Mouse (Mus musculus) MEL (cell line): ENCODE measurements around the gene Sardh. TPM values are rescaled to one million over a fixed set of nuclear protein-coding genes. Genes with fewer than 3 reads are reported as not detected.

Source experiments
- DNase-seq: peaks from one replicate; pipeline ENCODE4 v3.0.0; 2011; ENCODE audit warnings: low read depth, low spot score
- H3K27ac ChIP-seq: 2 replicates; pipeline ENCODE4 v1.5.1; 2012; ENCODE audit warnings: low read depth, mild to moderate bottlenecking, control low read depth, low read length, moderate library complexity; ENCODE audit not compliant: control insufficient read depth
- H3K27me3 ChIP-seq, 2 experiments: fragments of 150-350 bp in 1 of 2; sonication (generic) in 1 of 2; 2 replicates each; pipeline ENCODE4 v1.6.1; 2012; ENCODE audit warnings: low read length in 2 of 2, mild to moderate bottlenecking in 2 of 2, improper control_type of control experiment in 1 of 2, moderate library complexity in 1 of 2; ENCODE audit not compliant: insufficient read depth in 2 of 2, control insufficient read depth in 1 of 2
- H3K36me3 ChIP-seq, 2 experiments: 2 replicates each; pipeline ENCODE4 v1.6.1; 2012 to 2014; ENCODE audit warnings: low read length in 2 of 2, improper control_type of control experiment in 1 of 2, inconsistent platforms in 1 of 2, mild to moderate bottlenecking in 1 of 2; ENCODE audit not compliant: insufficient read depth in 2 of 2, control insufficient read depth in 1 of 2
- H3K4me1 ChIP-seq, 2 experiments: fragments of 150-350 bp in 1 of 2; sonication (generic) in 1 of 2; 2 replicates each; pipeline ENCODE4 v1.6.1; 2012; ENCODE audit warnings: low read length in 2 of 2, improper control_type of control experiment in 1 of 2, mild to moderate bottlenecking in 1 of 2; ENCODE audit not compliant: insufficient read depth in 2 of 2, control insufficient read depth in 1 of 2
- H3K4me3 ChIP-seq, 2 experiments: fragments of 150-350 bp in 1 of 2; sonication (generic) in 1 of 2; 2 replicates each; pipeline ENCODE4 v1.5.1; 2012; ENCODE audit warnings: low read depth in 2 of 2, low read length in 2 of 2, mild to moderate bottlenecking in 2 of 2, moderate library complexity in 2 of 2, control low read depth in 1 of 2, improper control_type of control experiment in 1 of 2; ENCODE audit not compliant: control insufficient read depth in 1 of 2, insufficient read depth in 1 of 2
- H3K79me2 ChIP-seq: 2 replicates; pipeline ENCODE4 v1.6.1; 2012; ENCODE audit warnings: mild to moderate bottlenecking, low read length, moderate library complexity; ENCODE audit not compliant: control insufficient read depth, poor library complexity, insufficient read depth
- H3K9ac ChIP-seq: 2 replicates; pipeline ENCODE4 v1.6.1; 2012; ENCODE audit warnings: low read depth, mild to moderate bottlenecking, control low read depth, low read length, moderate library complexity; ENCODE audit not compliant: control insufficient read depth, poor library complexity, severe bottlenecking
- H3K9me3 ChIP-seq: fragments of 150-350 bp; sonication (generic); replicated peaks from 2 replicates; pipeline ENCODE4 v1.6.1; 2012; ENCODE audit warnings: mild to moderate bottlenecking, low read length, improper control_type of control experiment, moderate library complexity; ENCODE audit not compliant: insufficient read depth
- CHD1 ChIP-seq: IDR thresholded peaks from 2 replicates; pipeline ENCODE4 v1.6.1; 2012; ENCODE audit warnings: low read depth, mild to moderate bottlenecking, inconsistent platforms, low read length, improper control_type of control experiment
- CHD2 ChIP-seq: IDR thresholded peaks from 2 replicates; pipeline ENCODE4 v1.6.1; 2011; ENCODE audit warnings: low read length, improper control_type of control experiment
- CTCF ChIP-seq, 3 experiments: IDR thresholded peaks in 2 of 3; conservative IDR thresholded peaks in 1 of 3; 2 replicates each; pipeline ENCODE4 v1.5.1; 2011 to 2012; ENCODE audit warnings: low read length in 3 of 3, low read depth in 2 of 3, mild to moderate bottlenecking in 2 of 3, improper control_type of control experiment in 1 of 3, inconsistent platforms in 1 of 3, mixed read lengths in 1 of 3, moderate library complexity in 1 of 3; ENCODE audit not compliant: control insufficient read depth in 1 of 3, insufficient read depth in 1 of 3, poor library complexity in 1 of 3, severe bottlenecking in 1 of 3
- E2F4 ChIP-seq: IDR thresholded peaks from 2 replicates; pipeline ENCODE4 v1.6.1; 2011; ENCODE audit warnings: low read depth, low read length, improper control_type of control experiment, borderline replicate concordance
- ELF1 ChIP-seq: IDR thresholded peaks from 2 replicates; pipeline ENCODE4 v1.6.1; 2014; ENCODE audit warnings: low read depth, mild to moderate bottlenecking, inconsistent platforms, low read length, improper control_type of control experiment, moderate library complexity
- EP300 ChIP-seq, 2 experiments: IDR thresholded peaks; 2 replicates each; pipeline ENCODE4 v1.6.1; 2011; ENCODE audit warnings: improper control_type of control experiment in 2 of 2, low read length in 2 of 2, low read depth in 1 of 2, mild to moderate bottlenecking in 1 of 2
- GABPA ChIP-seq: IDR thresholded peaks from 2 replicates; pipeline ENCODE4 v1.6.1; 2012; ENCODE audit warnings: low read depth, mild to moderate bottlenecking, inconsistent platforms, low read length, improper control_type of control experiment, moderate library complexity
- GATA1 ChIP-seq: IDR thresholded peaks from 2 replicates; pipeline ENCODE4 v1.6.1; 2011; ENCODE audit warnings: low read depth, low read length, improper control_type of control experiment
- HCFC1 ChIP-seq: IDR thresholded peaks from 2 replicates; pipeline ENCODE4 v1.6.1; 2012; ENCODE audit warnings: low read depth, mild to moderate bottlenecking, inconsistent platforms, low read length, improper control_type of control experiment, moderate library complexity
- JUND ChIP-seq: IDR thresholded peaks from 2 replicates; pipeline ENCODE4 v1.6.1; 2011; ENCODE audit warnings: low read depth, mild to moderate bottlenecking, improper control_type of control experiment, low read length
- MAFK ChIP-seq: IDR thresholded peaks from 2 replicates; pipeline ENCODE4 v1.6.1; 2011; ENCODE audit warnings: low read depth, mild to moderate bottlenecking, low read length, improper control_type of control experiment, borderline replicate concordance
- MAX ChIP-seq: IDR thresholded peaks from 2 replicates; pipeline ENCODE4 v1.6.1; 2011; ENCODE audit warnings: low read length, improper control_type of control experiment
- MEF2A ChIP-seq: IDR thresholded peaks from 2 replicates; pipeline ENCODE4 v1.6.1; 2014; ENCODE audit warnings: low read depth, mild to moderate bottlenecking, inconsistent platforms, low read length, improper control_type of control experiment; ENCODE audit not compliant: poor library complexity, insufficient replicate concordance, severe bottlenecking; ENCODE audit errors: extremely low read depth
- MXI1 ChIP-seq: IDR thresholded peaks from 2 replicates; pipeline ENCODE4 v1.6.1; 2011; ENCODE audit warnings: mild to moderate bottlenecking, low read depth, low read length, improper control_type of control experiment
- MYC ChIP-seq: IDR thresholded peaks from 2 replicates; pipeline ENCODE4 v1.6.1; 2011; ENCODE audit warnings: low read depth, mild to moderate bottlenecking, low read length, improper control_type of control experiment, moderate library complexity
- NELFE ChIP-seq: IDR thresholded peaks from 2 replicates; pipeline ENCODE4 v1.6.1; 2011; ENCODE audit warnings: low read depth, low read length, improper control_type of control experiment
- NRF1 ChIP-seq: IDR thresholded peaks from 2 replicates; pipeline ENCODE4 v1.6.1; 2014; ENCODE audit warnings: low read depth, mild to moderate bottlenecking, inconsistent platforms, low read length, improper control_type of control experiment, moderate library complexity; ENCODE audit not compliant: poor library complexity, insufficient read depth, severe bottlenecking
- RCOR1 ChIP-seq: IDR thresholded peaks from 2 replicates; pipeline ENCODE4 v1.6.1; 2012; ENCODE audit warnings: low read depth, mild to moderate bottlenecking, inconsistent platforms, low read length, improper control_type of control experiment
- SMC3 ChIP-seq: IDR thresholded peaks from 2 replicates; pipeline ENCODE4 v1.6.1; 2011; ENCODE audit warnings: low read depth, low read length, improper control_type of control experiment
- TBP ChIP-seq: IDR thresholded peaks from 2 replicates; pipeline ENCODE4 v1.8.0; 2011; ENCODE audit warnings: low read depth, low read length, improper control_type of control experiment
- TCF12 ChIP-seq: IDR thresholded peaks from 2 replicates; pipeline ENCODE4 v1.6.1; 2014; ENCODE audit warnings: low read depth, mild to moderate bottlenecking, inconsistent platforms, low read length, improper control_type of control experiment, moderate library complexity
- UBTF ChIP-seq: IDR thresholded peaks from 2 replicates; pipeline ENCODE4 v1.6.1; 2012; ENCODE audit warnings: low read depth, mild to moderate bottlenecking, inconsistent platforms, low read length, improper control_type of control experiment, moderate library complexity, borderline replicate concordance; ENCODE audit not compliant: insufficient read depth
- USF1 ChIP-seq: IDR thresholded peaks from 2 replicates; pipeline ENCODE4 v1.6.1; 2014; ENCODE audit warnings: low read depth, mild to moderate bottlenecking, inconsistent platforms, low read length, improper control_type of control experiment, moderate library complexity
- ZC3H11A ChIP-seq: IDR thresholded peaks from 2 replicates; pipeline ENCODE4 v1.6.1; 2012; ENCODE audit warnings: low read depth, mild to moderate bottlenecking, inconsistent platforms, low read length, improper control_type of control experiment
- ZKSCAN1 ChIP-seq: IDR thresholded peaks from 2 replicates; pipeline ENCODE4 v1.6.1; 2012; ENCODE audit warnings: low read depth, mild to moderate bottlenecking, inconsistent platforms, low read length, improper control_type of control experiment, moderate library complexity
- ZNF384 ChIP-seq: IDR thresholded peaks from 2 replicates; pipeline ENCODE4 v1.6.1; 2012; ENCODE audit warnings: low read depth, mild to moderate bottlenecking, inconsistent platforms, low read length, improper control_type of control experiment
- polyA plus RNA-seq, 2 experiments: library from polyadenylated mRNA; stranded (reverse) in 1 of 2; unstranded in 1 of 2; fragments of >175 nt in 1 of 2; fragments of >200 nt in 1 of 2; gene quantifications; 2 replicates each; pipeline versions ENCODE4 v1.2.1 to v1.2.4; 2012; ENCODE audit warnings: low replicate concordance in 2 of 2, low read depth in 1 of 2; ENCODE audit not compliant: insufficient read length in 2 of 2, insufficient read depth in 1 of 2, missing spikeins in 1 of 2
- total RNA-seq: library from RNA; depleted of rRNA; stranded (reverse); fragments of 300-350 nt; gene quantifications from 2 replicates; pipeline ENCODE4 v1.2.3, GENCODE M21; 2012

The Sardh gene
- total and polyA plus RNA-seq, 3 experiments = 0.19 to 0.23 TPM; not detected in 1

DNA sequence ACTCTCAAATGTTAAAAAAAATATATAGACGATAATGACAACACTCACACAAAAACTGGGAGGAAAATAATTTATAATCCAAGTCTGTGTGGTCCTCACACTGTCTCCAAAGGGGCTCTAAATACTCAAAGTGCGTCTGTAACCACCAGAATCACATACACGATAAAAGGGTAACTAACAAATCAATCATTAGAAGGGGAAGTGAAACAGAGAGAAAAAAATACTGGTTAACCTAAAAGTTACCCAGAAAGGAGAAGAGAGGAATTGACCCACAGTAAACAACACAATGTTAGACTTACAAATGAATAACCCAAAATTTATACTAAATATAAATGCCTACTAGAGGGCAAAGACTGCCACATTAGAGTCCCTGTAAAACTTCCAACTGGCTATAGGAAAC is 17.7 kb upstream of the Sardh start:
- Histone ChIP-seq H3K9me3 (no peaks in the 10 kb centered on the region), H3K4me1 (no peaks in the 10 kb centered on the region), H3K4me3 (no peak overlapping the region), H3K27me3 (no peaks in the 10 kb centered on the region), H3K27ac (no peak overlapping the region), H3K36me3 (no peaks in the 10 kb centered on the region), H3K79me2 (no peaks in the 10 kb centered on the region), H3K9ac (no peak overlapping the region)
- no peak for DNase-seq
- TF ChIP-seq MEF2A (no peak), EP300 (IDR thresholded peaks at IDR 0.05; ENCODE audit: low read depth in 1 of 2, low read length in 2 of 2) (no peak), HCFC1 (no peak), ELF1 (no peak), MAX (no peak), ZKSCAN1 (no peak), ZC3H11A (no peak), JUND (no peak), GABPA (no peak), MYC (no peak), NRF1 (no peak), GATA1 (no peak), TBP (no peak), ZNF384 (no peak), MXI1 (no peak), CHD1 (no peak), E2F4 (no peak), TCF12 (no peak)

DNA sequence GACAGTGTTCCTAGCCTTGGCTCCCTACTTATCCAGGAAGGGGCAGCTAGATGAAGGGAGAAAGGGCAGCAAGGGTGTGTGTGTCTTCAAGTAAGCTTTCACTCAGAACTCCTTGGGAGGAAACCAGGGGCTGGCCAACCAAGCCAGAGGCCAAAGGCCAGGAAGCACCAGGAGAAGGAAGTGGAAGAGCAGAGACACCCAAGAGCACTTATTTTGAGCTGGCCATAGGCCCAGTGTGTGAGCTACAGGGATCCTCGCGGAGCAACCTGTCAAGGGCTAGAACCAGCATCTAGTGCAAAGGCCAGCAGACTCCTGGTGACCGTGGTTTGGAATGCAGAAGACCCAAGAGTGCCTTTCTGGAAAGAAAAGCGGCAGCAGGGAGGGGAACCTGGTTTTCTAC is 14.8 kb upstream of the Sardh start:
- H3K27ac ChIP-seq = no peak overlapping the region
- DNase-seq = no peak
- H3K27me3 ChIP-seq = no peaks in the 10 kb centered on the region
- no peaks in the 10 kb centered on the region for H3K9me3 ChIP-seq
- no peaks in the 10 kb centered on the region for H3K4me1 ChIP-seq
- H3K36me3 ChIP-seq = no peaks in the 10 kb centered on the region
- no peaks in the 10 kb centered on the region for H3K79me2 ChIP-seq
- TF ChIP-seq USF1 (no peak), HCFC1 (no peak), NELFE (no peak), ZKSCAN1 (no peak), MAFK (no peak), CHD2 (no peak), SMC3 (no peak), CHD1 (no peak), UBTF (no peak), RCOR1 (no peak), CTCF (IDR thresholded peaks at IDR 0.05 in 2 of 3, conservative IDR thresholded peaks at IDR 0.05 in 1 of 3; ENCODE audit: control insufficient read depth in 1 of 3, insufficient read depth in 1 of 3, low read depth in 2 of 3, low read length in 3 of 3, poor library complexity in 1 of 3, severe bottlenecking in 1 of 3) (no peak), MXI1 (no peak)
- H3K4me3 ChIP-seq = no peak overlapping the region
- H3K9ac ChIP-seq = no peak overlapping the region
